Mouse (Mus musculus): ENCODE results near the gene Myo9b.

Myo9b gene

DNA sequence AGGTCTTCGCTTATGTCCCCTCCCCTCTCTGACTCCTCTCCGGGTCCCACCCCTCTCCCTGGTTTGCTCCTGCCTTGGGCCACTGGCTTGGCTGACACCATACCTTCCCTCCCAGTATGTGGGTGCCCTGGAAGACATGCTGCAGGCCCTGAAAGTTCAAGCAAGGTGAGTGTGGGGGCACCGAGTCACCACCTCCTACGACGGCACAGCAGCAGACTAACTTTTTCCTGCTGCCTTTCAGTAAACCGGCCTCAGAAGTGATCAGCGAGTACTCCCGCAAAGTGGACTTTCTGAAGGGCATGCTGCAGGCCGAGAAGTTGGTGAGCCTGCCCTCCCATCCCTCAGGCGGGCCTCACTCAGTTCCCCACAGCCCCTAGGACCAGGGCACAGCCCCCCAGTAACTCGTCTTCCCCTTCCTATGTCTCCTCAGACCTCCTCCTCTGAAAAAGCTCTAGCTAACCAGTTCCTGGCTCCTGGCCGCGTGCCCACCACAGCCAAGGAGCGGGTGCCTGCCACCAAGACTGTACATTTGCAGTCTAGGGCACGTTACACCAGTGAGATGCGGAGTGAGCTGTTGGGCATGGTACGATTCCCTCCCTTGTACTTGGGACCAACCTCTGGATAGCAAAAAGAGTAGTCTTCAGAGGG, 95.1 kb downstream of the Myo9b start:
- in situ Hi-C loops (cut with MboI, MseI) = no loop called here

DNA sequence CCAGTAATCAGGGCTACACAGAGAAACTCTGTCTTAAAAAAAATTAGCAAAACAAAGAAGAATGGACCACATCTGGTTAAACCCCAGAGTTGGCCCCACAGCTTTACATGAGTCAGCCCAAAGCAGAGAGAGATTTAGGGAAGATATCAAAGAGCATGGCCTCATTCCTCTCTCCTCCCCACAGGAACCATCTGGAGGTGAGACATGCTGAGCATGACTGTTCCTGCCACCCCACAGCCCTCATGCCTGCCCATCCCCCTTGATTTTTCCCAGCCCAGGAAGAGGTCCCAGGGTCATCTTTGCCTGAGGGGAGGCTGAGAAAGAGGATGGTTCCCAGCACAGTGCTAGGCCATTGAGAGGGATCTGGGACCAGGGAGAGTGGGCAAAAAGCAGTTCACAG, 95.9 kb downstream of the Myo9b start:
- in situ Hi-C loops (cut with MboI, MseI) = no loop called here

DNA sequence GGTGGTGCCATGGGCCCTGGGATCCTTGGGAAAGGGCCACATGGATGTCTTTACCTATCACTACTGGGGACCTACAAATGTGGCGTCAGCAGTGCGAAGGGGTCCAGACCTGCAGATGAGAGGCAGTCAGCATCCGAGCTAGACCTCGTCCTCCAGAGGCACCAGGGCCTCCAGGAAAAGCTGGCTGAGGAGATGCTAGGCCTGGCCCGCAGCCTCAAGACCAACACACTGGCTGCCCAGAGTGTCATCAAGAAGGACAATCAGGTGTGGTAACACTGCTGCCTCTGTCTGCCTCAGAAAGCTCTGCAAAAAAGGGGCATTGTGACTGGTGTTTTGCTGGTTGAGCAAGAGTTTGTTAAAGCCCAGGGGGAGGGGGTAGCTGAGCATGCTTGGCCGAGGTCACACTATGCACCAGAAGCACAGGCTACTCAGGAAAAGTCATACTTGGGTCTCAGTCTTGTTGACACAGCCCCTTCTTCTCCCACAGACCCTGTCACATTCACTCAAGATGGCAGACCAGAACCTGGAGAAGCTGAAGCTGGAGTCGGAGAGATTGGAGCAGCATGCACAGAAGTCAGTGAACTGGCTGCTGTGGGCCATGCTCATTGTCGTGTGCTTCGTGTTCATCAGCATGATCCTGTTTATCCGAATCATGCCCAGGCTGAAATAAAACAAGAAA, 96.7 kb downstream of the Myo9b start:
- in situ Hi-C loops (cut with MboI, MseI) = no loop called here

DNA sequence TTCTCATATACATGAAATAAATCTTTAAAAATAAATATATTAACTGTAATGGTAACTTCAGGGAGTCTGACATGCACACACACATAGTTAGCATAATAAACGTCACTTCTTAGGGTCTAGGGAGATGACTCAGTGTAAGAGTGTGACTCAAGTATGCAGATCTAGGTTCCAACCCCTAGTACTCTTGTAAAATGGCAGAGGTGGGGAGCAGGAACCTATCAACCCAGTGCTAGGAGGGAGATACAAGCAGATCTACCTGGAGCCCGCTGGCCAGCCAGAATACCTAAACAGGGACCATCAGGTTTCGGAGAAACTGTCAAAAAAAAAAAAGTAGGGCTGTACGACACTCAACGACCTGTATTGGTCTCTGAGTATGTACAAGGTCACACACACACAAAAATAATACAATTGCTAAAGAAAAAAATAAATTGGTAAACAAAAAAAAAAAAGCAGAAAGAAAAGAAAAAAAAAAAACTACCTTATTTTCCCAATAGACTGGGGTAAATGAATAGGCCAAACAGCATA, 98.3 kb downstream of the Myo9b start:
- in situ Hi-C loops (cut with MboI, MseI) = loop anchor here (5.0 kb wide), 2 partner anchors 92 to 473 kb away; partner anchors contain the start of genes Abhd8, Mrpl34 and Rpl18a

DNA sequence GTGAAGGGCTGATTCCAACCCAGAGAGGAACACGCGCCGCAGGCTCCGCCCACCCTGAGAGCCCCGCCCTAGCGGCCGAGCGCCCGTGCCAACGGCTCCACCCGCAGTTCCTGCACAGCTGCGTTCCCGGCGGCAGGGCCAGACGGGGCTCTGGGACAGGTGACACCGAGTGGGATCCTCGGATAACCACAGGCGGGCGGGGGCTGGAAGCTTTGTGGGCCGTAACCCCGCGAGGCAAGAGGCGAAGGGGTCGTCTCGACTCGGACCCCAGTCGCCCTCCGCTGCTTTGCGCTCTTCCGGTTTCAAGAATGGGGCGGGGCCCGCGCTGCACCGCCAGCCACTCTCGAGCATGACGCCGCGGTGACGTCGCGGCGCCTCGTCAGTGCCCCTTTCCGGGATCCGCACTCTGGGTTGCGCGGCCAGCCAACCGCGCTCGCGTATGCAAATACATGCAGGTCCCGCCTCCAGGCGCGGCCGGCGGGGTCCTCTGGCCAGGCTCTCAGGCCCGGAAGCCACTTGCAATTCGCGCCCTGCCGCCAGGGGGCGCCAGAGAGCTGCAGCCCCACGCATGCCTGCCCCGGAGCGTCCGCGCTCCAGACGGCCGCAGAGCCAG, 98.8 kb downstream of the Myo9b start, which contains the start of gene Ocel1:
Gene Ocel1, plus strand, starts transcription at position 63 of the 613 bp plus-strand sequence.
- in situ Hi-C loops (cut with MboI, MseI) = loop anchor here (5.0 kb wide), 2 partner anchors 91 to 474 kb away; partner anchors contain the start of genes Abhd8, Mrpl34 and Rpl18a

DNA sequence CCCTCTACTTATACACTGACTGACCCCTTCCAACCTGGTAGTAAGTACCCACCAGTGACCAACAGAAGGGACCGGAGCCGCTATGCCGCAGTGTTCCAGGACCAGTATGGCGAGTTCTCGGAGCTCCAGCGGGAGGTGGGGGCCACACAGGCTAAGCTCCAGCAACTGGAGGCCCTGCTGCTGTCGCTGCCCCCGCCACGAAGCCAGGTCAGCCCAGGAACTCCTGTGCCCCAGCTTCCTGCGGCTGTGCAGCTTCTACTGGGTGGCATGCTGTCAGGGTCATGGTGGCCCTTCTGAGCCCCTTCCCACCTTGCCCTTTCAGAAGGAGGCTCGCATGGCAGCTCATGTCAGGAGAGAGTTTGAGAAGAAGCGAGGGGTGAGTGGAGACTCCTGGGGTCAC, 99.9 kb downstream of the Myo9b start:
- in situ Hi-C loops (cut with MboI, MseI) = loop anchor here (5.0 kb wide), 2 partner anchors 90 to 475 kb away; partner anchors contain the start of genes Abhd8, Mrpl34 and Rpl18a

DNA sequence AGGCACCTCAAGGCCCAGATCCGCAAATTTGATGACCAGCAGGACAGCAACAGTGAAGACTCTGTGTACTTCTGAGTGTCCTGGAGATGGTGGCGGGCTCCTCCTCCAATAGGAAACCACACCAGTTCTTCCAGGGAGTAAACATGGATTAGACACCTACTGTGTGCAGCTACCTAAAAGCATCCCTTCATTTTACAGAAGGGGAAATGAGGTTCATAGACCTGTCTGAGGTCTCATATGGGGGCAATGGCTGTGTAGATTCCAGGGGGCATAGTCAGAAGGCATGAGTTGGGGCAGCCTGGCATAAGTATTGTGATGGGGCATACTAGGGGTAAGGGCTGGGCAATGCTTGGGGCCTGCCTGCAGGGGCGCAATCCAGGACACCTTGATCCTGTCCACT, 100.5 kb downstream of the Myo9b start:
- in situ Hi-C loops (cut with MboI, MseI) = loop anchor here (5.0 kb wide), 2 partner anchors 89 to 476 kb away; partner anchors contain the start of genes Abhd8, Mrpl34 and Rpl18a

DNA sequence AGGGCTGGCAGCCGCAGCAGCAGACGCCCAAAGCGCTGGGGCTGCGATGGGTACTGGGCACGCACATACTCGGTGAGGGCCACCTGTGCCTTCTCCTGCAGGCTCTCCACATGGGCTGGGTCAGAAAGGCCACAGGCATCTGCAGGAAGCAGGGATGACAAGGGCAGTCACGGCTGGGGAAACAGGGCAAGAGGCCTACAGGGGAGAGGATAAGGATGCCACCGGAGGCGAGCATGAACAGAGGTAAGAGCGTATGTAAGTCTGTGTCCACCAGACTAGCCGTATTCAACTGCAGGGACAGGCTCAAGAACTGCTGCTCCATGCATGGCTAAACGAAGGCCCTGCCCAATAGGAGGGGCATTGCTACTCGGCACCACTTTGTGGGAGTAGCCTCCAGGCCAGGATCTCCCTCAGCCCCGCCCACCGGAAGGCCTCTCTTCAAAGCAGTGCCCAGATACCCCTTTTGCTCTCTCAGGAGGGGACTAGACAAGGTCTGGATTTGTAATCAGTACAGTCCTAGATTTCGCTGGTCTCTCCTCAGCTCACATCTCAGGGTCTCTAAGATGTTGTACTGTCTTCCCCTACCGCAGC, 102.2 kb downstream of the Myo9b start:
- in situ Hi-C loops (cut with MboI, MseI) = loop anchor here (5.0 kb wide), 2 partner anchors 88 to 477 kb away; partner anchors contain the start of genes Abhd8, Mrpl34 and Rpl18a

DNA sequence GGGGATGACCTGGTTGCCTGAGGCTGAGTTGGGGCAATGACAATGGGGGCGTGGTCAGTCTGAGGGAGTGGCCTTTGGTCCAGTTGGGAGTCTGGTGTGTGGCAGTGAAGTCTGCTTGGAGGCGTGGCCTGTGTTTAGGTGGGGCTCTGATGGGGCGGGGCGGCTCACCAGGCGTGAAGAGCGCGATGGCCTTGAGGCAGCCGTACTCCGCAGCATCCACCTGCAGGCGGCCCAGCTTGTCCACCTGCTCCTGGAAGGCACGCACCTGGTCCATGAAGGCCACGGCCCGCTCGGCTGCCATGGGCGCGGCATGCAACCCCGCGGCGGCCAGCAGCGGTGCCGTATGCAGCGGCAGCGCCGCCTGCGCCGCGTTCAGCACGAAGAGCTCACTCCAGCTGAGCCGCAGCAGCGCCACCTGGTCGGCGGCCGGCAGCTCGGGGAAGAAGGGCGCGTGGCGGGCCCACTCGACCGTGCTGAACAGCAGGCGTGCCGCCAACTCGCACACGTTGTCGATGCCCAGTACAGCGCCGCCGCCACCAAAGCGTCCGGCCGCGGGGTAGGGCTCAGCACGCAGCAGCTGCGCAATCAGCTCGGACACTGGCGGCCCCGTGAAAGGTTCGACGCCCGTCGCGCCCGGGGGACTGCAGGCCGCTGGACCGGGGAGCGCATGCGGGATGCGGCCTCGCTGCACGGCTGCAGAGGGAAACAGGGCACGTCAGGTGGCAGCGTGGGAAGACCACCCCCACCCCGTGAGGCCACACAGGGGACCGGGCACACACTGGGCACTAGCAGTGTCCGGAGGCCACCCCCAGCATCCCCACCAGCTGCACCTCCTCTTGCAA, 103.3 kb downstream of the Myo9b start:
- in situ Hi-C loops (cut with MboI, MseI) = no loop called here

DNA sequence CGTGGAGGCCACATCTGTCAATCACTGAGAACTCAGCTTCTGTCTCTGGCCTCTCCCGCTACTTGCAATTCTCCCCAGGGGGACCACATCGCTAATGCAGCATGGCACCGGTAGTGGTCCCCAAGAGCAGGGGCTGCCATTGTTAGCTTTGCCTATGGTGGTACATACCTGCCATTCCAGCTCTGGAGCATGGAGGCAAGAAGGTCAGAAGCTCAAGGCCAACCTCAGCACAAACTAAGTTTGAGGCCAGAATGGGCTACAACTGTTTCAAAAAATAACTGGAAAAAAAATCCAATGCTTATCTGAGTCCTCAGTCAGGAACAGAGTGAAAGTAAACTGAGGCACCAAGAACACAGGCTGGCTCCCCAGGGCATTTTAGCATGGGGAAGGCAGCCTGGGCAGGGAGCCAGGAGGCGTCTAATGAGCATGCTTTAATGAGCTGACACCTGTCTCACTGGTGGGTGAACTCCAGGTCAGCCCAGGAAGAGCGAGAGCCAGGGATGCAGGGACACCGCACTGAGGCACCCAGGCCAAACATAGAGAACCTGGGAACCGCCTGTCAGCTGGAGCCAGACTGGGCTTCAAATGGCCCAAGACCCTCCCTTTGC, 104.0 kb downstream of the Myo9b start:
- in situ Hi-C loops (cut with MboI, MseI) = no loop called here

DNA sequence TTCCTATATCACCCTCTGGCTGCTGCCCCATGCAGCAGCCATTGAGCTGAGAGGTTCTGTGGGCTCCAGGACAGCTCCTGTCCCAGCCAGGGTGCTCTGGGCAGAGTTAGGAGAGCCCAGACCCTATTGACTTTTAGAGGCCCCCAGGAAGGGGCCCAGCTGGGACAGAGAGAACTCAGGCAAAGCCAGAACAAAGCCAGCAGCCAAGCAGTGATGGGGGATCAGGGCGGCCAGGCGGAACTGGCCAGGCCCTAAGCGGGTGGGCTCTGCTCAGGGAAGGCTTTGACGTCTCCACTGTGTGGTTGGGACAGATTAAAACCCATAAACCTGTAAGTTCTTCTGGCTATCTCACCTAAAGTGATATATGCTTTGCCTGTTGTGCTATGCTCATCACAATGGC, 106.5 kb downstream of the Myo9b start:
- in situ Hi-C loops (cut with MboI, MseI) = no loop called here

DNA sequence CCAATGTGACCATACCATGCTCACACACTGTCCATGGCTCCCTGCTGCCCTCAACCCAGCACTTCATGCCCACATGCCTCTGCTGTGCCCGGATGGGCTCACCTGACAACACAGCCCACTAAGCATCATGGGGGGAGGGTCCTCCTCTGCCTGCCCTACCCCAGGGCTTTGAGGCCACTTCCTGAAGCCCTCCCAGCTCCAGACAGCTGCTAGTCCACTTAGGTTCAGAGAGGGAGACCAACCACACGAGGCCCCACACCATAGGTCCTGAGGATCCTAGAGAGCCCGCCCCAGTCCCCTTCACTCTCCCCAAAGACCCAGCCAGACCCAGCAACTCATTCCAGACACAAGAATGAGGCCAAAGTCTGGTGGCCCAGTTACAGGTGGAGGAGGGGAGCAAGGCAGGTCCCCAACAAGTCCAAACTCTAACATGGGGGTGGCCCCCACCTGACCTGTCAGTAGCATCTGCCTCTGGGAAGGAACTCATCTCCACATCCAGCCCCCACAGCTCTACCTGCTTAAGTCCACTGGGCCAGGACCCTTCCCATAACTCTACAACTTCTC, 107.1 kb downstream of the Myo9b start:
- in situ Hi-C loops (cut with MboI, MseI) = no loop called here

DNA sequence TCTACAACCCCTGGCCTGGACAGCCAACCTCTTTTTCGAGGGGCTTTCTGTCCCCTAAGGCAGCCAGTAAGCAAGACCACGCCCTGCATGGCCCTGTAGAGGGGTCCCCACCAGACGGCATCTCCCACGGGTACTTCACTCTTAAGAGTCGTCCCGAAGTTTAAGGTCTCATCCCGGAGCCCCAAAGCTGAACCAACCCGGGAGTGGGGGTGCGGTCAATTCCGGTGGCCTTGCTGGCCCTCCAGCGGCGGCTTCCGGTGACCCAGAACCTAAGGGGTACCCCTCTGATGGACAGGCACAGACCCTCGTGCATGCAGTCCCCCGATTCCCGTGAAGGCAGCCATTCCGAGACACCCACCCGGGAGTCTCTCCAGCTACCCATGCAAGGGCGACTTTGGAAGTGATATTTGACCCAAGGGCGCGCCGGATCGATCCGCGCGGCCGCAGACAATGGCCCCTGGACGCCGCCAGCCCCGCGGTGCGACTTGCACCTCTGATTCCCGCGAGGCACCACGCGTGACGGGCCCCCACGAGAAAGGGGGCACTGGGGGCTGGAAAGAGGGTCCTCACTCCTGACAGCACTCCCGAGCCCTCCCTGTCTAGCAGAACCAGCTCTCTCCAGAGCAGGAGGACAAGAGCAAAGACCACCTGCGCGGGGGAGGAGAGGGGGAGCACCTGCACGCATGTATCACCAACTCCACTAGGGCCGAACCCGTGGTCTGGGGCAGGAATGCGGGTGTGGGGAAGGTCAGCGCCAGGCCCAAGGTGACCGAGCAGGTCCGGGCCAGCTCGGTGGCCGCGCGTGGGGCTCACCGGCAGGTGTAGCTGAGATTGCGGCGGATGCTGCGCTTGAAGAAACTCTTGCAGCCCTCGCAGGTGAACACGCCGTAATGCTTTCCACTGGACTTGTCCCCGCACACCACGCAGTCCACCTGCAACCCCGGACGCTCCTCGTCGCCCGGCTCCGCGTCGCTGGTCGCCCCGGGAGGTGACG, 108.0 kb downstream of the Myo9b start:
- in situ Hi-C loops (cut with MboI, MseI) = no loop called here

DNA sequence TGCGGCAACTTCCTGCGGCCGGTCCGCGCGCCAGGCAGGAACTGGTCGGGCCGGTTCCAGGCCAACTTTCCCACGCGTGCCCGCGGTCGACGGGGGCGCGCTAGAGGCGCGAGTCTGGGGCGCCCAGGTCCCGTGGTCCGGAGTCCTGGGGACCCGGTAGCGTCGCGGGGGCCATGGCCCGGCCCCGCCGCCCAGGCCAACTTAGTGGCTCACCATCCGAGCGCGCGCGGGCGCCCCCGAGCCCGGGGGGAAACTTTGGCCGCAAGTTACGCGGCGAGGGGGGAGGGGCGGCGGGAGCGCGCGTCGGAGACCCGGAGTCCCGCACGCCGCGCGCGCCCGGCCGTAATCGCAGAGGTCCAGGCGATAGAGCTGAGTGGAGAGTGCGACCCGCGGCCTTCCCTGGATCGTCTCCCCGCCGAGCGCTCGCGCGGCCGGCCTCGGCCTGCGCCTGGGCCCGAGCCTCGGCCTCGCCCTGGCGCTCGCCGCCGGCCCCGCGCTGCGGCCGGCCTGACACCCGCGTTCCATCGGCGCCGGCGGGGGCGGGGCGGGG, 109.0 kb downstream of the Myo9b start, which contains the start of gene Nr2f6:
Gene Nr2f6, minus strand, starts transcription at position 540 of the 550 bp plus-strand sequence.
- in situ Hi-C loops (cut with MboI, MseI) = no loop called here

DNA sequence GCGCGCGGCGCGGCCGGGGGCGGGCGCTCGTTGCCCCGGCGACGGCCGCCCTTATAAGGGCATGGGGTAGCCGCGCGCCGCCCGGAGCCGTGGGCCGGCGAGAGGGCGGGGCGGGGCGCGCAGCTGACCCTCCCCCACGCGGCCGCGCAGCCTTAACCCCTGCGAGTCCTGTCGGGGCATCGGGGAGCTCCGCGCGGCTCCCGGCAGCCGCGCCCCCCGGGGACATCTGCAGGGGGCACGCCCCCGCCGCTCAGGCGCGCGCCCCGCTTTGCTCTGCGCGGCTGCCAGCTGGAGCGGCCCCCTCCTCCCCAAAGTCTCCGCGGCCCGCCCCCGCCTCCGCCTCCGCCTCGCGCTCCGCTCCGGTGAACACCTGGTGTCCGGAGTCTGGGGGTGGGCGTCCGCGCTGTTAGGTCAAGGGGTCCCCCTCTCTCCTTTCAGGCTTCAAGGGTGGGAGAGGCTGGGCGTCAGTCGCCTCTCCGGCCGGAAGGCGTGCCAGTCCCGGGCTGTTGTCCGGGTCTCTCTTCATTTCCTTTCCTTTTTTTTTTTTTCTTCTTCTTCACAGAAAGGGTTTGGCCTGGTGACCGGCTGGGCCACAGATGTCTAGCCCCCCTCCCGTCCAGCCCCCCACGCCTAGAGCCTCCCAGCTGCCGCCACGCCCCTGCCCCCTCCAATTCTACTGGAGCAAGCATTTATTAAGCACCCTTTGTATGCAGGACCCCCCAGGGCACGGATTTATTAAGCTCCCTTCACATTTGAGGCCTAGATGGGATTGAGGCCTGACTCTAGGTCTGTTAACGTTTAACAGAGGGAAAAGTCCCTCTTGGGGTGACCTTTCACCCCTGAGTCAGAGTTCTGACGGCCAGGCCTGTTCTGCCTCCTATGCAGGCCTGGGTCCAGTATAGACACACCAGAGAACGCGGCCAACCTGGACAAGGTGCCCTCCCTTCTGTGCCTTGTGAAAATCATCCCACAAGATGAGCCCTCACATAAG, 109.8 kb downstream of the Myo9b start:
- in situ Hi-C loops (cut with MboI, MseI) = no loop called here

DNA sequence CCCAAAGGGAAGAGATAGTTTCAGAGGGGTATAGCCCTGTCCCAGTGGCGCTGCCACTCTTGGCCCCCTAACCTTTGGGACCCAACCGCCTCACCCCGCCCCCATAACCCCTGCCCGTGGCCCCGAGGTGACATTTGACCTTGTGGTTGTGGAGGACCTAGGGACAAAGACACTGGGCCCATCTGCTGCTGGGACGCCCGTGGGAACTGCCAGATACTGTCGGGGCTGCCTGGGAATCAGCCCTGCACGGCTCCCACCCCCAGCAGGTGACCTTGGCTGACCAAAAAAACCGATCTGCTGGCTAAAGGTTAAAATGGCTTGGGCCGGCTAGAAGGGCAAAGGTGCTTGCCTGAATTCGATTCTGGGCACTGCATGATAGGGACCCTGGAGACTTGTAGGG, 110.9 kb downstream of the Myo9b start:
- in situ Hi-C loops (cut with MboI, MseI) = no loop called here

DNA sequence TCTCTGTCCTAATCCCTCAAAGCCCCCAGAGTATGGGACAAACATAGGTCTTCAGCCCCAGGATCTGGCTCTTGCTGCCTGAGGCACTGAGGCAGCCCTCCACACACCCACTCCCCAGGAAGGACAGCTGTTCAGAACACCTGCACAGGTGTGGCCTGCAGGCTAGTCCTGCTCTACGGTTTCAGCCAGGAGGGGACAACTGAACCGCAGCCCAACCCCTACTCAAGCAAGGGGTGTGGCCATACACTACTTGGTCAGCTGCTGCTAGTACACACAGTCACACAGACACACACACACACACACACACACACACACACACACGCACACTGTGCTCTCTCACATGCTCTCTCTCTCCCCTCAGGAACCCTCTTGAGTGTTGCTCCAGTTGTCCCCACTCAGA, 111.3 kb downstream of the Myo9b start:
- in situ Hi-C loops (cut with MboI, MseI) = no loop called here

Data from T-helper 2 cell (primary cell).